Mouse (Mus musculus) brain, embryonic 18.5 days (tissue): ENCODE results near the gene Scnn1b.

Experiments
- DNase-seq: peaks from one replicate; pipeline ENCODE4 v3.0.0-alpha.2; 2012; ENCODE audit warnings: low read depth, low spot score

Scnn1b gene

DNA sequence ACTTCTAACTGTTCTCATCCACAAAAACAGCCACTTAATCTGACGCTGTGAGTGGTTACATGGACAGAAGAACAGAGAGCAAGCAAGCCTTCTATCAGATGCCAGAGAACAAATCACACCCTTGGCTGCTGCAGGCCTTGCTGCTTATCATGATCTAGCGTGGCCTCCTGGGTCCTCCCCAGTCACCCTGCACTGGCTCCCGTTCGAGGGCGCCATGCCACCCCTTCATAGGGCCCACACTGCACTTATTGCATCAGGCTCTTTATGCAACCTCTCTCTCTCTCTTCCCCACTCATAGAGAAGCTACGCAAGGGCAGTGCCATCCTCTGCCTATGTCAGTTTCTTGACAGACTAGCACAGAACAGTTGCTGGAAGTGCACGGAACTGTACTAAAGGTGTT is 101.3 kb downstream of the Scnn1b start:
- DNase-seq = no peak
